Mouse (Mus musculus): ENCODE data around the gene Mad2l1. TPM values are rescaled to one million over a fixed set of nuclear protein-coding genes. Genes with fewer than 3 reads are reported as not detected.

The Mad2l1 gene
- total RNA-seq (2015) (211 TPM in 2 replicates), total RNA-seq (2017) (125 and 137 TPM in 2 replicates)

DNA sequence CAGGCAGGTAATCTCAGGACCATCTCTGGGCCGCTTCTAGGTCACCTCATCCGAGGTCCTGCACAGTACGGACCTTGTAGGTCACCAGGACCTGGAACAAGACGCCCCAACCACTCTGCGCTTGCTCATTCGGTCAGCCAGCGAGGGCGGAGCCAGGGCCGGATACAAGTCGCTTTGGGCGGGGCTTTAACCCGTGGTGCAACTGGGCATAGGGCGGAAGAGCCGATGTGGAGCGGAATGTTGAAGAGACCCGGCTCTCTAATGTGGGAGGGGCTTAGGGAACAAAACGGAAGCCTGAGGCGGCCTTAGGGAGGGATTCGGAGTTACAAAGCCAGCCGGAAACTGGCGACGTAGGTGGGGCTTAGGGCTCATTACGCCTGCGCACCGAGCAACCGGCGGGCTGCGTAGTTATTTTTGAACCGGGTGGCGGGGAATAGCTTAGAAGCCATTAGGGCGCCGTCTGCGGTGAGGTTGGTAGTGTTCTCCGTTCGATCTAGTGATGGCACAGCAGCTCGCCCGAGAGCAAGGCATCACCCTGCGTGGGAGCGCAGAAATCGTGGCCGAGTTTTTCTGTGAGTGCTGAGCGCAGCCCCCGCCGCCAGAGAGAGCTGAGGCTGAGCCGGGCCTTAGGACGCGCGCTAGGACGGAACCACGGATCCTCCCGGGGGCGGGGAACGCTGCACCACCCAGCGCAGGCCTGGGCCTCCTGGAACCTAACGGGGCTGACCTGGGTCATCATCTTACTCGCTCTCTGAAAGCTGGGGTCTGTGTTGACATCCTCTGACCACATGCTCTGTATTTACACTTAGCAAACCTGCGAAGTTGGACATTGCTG is at the start of gene Mad2l1:
Mad2l1 (plus strand) TSS at position 363 of the 835 bp plus-strand sequence.
- peak; percentile 89 for ATAC-seq (replicated peaks; ENCODE audit: poor library complexity)

DNA sequence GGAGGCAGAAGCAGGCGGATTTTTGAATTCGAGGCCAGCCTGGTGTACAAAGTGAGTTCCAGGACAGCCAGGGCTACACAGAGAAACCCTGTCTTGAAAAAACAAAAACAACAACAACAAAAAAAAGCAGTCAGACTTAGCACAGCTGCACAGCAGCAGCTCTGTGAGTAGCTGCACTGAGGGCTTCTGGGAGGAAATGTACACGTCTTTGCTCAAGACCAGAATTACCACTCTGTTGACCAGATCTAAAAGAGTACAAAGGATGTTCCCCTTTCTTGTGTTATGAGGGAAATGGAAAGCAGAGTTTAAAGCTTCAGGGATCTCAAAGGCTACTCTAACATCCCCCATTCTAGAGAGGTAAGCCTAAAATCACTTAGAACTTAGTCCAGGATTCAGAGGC is 41.5 kb upstream of the Mad2l1 start:
- ATAC-seq (replicated peaks; ENCODE audit: poor library complexity): peak; percentile 29

DNA sequence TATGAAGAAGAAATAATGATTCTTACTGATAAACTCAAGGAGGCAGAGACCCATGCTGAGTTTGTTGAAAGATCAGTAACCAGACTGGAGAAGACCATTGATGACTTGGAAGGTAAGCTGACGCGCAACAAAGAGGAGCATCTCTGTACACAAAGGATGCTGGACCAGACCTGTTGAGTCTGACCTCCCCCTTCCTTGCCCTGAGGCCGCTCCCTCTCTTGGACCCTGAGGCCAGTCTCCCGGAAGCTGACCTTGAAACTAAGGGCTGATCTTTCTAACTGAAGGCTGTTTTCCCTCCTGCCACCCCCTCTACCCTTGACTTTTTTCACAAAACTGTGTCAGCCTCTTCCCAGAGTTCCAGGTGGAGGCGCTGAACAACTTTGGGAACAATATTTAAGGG is 18.8 kb upstream of the Mad2l1 start:
- no peak for ATAC-seq (replicated peaks; ENCODE audit: poor library complexity)

DNA sequence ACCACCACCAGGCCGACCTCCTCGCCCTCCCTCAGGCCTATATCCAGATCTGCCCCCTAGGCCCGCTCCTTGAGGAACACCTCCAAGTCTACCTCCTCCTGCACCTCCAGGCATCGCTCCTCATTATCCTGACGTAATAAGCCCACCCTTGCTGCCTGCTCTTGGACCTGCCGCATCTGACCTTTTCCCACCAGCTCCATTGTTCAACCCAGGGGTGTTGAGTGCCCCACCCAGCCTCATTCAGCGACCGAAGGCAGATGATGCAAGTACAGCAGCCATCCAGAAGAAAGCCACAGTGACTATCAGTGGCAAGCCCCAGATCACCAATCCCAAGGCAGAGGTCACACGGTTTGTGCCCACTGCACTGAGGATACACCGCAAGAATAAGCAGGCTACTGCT is 6.8 kb upstream of the Mad2l1 start:
- ATAC-seq (replicated peaks; ENCODE audit: poor library complexity): no peak

DNA sequence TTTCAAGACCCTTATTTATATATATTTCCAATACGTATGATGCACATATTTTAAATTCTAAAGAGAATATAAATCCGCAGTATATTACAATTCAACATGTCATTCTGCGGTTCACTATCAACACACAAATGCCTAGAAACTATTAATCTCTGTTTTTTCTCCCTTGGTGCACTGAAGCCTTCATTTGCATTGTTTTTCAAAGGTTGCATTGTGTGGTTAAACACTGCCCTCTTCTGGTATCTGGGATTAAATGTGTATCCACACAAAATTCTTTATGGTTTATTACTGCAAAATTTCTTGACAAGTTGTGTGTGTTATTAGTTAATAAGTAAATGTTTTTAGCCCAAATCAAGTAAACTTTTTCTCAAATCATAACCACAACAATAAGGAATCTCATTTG is 1.9 kb upstream of the Mad2l1 start:
- peak; percentile 37; the same call in 1 of the 2 replicates for ATAC-seq (replicated peaks; ENCODE audit: poor library complexity)

DNA sequence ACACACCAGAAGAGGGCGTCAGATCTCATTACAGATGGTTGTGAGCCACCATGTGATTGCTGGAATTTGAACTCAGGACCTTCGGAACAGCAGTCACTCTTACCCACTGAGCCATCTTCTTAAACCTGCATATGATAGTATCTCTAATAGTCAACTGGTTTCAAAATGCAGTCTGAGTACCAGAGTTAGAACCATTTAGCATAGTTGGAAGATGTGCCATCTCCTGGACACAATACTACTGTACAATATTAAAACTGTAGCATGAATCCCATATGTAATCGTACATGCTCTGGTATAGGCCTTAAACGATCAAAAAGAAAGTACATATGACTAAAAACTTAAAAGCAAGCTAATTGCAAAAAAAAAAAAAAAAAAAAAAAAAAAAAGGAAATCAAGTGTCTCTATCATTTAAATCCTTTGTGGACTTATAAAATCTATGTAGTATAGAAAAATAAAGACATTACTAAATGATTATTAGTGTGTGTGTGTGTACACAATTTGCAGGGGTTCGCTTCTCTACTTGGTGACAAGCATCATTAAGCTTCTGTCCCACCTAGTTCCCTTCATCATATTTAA is 736 bp upstream of the Mad2l1 start:
- no peak for ATAC-seq (replicated peaks; ENCODE audit: poor library complexity)

DNA sequence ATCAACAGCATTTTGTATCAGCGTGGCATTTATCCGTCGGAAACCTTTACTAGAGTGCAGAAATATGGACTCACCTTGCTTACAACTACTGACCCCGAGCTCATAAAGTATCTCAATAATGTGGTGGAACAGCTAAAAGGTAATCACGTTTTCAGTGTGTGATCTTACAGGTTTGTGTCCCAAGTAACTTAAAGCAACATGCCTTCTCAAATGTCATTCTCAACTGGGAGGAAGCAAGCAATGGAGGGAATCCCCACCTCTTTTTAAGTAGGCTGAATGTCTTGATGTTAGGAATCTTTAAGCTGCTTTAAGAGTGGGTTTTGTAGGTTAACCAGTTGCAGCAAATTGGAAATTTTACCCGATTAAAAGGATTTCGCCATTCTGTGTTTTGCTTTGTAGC is 776 bp downstream of the Mad2l1 start:
- no peak for ATAC-seq (replicated peaks; ENCODE audit: poor library complexity)

DNA sequence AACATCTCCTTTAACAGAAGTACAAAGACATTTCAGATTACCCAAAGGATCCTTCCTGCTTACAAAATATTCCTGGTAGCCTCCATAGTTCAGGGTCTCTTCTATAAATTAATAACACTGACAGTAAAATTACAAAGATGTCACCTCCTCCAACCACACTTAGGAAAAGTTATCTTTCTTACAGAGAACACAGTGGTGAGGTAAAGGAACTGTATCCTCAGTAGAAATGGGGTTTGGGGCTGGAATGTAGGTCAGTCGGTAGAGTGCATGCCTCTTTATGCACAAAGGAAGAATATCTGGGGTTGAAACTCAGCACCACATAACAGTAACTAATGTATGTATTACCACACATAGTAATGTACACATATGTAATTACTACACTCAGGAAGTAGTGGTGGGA is 24.8 kb downstream of the Mad2l1 start, which contains the start of gene Vmn1r32:
Vmn1r32 (minus strand) TSS at position 101 of the 400 bp plus-strand sequence.
- ATAC-seq (replicated peaks; ENCODE audit: poor library complexity): no peak

DNA sequence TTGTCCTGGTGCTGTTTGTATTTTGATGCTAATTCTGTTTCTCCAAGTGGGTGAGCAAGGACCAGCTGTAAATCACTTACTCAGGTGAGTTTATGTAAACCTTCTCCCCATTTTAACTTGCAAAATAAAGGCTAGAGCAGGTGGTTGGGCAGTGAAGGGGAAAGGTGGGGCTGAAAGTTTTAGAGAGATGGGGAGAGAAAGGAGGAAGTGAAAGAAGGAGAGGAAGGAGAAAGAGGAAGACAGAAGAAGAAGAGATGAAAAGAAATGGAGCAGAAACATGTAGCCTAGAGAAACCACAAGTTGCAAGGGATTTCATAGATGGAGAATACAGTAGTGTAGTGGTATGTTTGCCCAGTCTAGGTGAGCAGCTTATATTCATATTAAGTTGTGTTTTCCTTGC is 60.6 kb downstream of the Mad2l1 start:
- peak; percentile 44; the same call in 1 of the 2 replicates for ATAC-seq (replicated peaks; ENCODE audit: poor library complexity)

Other genes with a start within 250 kb of the Mad2l1 start
- not detected in 2 replicates for gene Vmn1r32, start 24.7 kb downstream of the Mad2l1 start, total RNA-seq (2015)
- not detected in 2 replicates for gene Vmn1r32, start 24.7 kb downstream of the Mad2l1 start, total RNA-seq (2017)
- gene Vmn1r33, start 82.9 kb downstream of the Mad2l1 start, total RNA-seq (2015): not detected in 2 replicates
- not detected in 2 replicates for gene Vmn1r33, start 82.9 kb downstream of the Mad2l1 start, total RNA-seq (2017)
- not detected in 2 replicates for gene Vmn1r34, start 108.5 kb downstream of the Mad2l1 start, total RNA-seq (2015)
- not detected in 2 replicates for gene Vmn1r34, start 108.5 kb downstream of the Mad2l1 start, total RNA-seq (2017)
- not detected in 2 replicates for gene Vmn1r35, start 150.5 kb downstream of the Mad2l1 start, total RNA-seq (2015)
- not detected in 2 replicates for gene Vmn1r35, start 150.5 kb downstream of the Mad2l1 start, total RNA-seq (2017)
- not detected in 2 replicates for gene Vmn1r36, start 183.8 kb downstream of the Mad2l1 start, total RNA-seq (2015)
- gene Vmn1r36, start 183.8 kb downstream of the Mad2l1 start, total RNA-seq (2017): not detected in 2 replicates
- not detected in 2 replicates for gene Vmn1r37, start 194.0 kb downstream of the Mad2l1 start, total RNA-seq (2015)
- not detected in 2 replicates for gene Vmn1r37, start 194.0 kb downstream of the Mad2l1 start, total RNA-seq (2017)
- gene Vmn1r38, start 247.2 kb downstream of the Mad2l1 start, total RNA-seq (2015): not detected in 2 replicates
- gene Vmn1r38, start 247.2 kb downstream of the Mad2l1 start, total RNA-seq (2017): not detected in 2 replicates